Mouse (Mus musculus): ENCODE measurements around the gene Ist1. TPM values are rescaled to one million over a fixed set of nuclear protein-coding genes. Genes with fewer than 3 reads are reported as not detected.

The Ist1 gene
- 105 to 121 TPM (median 114 TPM) in 4 replicates for total RNA-seq (2023)

GRCm38 (mm10) chr8:109693146-109693900, at the start of gene Ist1:
Gene Ist1 (minus strand): TSS chr8:109693260.

GRCm38 (mm10) chr8:109737237-109738048, 44.4 kb upstream of the Ist1 start, which contains the start of gene Atxn1l:
Gene Atxn1l (minus strand): TSS chr8:109737739.

GRCm38 (mm10) chr8:109705320-109706075, 12.4 kb upstream of the Ist1 start, which contains the start of gene Zfp821:
Gene Zfp821 (plus strand): TSS chr8:109705546.

Other genes starting within 250 kb of the Ist1 start
- not detected in 4 replicates for gene Pmfbp1, start 199.2 kb downstream of the Ist1 start, total RNA-seq (2023)
- 81.0 to 87.6 TPM (median 84.8 TPM) in 4 replicates for gene Dhx38, start 127.4 kb downstream of the Ist1 start, total RNA-seq (2023)
- 4.4 to 6.8 TPM (median 5.5 TPM) in 4 replicates for gene Txnl4b, start 127.4 kb downstream of the Ist1 start, total RNA-seq (2023)
- not detected in 4 replicates for gene Hp, start 114.1 kb downstream of the Ist1 start, total RNA-seq (2023)
- 18.9 to 28.1 TPM (median 23.8 TPM) in 4 replicates for gene Dhodh, start 84.6 kb downstream of the Ist1 start, total RNA-seq (2023)
- 1.2 to 2.2 TPM (median 1.3 TPM) in 4 replicates for gene Pkd1l3, start 78.7 kb downstream of the Ist1 start, total RNA-seq (2023)
- gene Zfp821, start 12.3 kb upstream of the Ist1 start, total RNA-seq (2023): 25.1 to 27.9 TPM (median 26.7 TPM) in 4 replicates
- 34.7 to 38.9 TPM (median 37.9 TPM) in 4 replicates for gene Atxn1l, start 44.5 kb upstream of the Ist1 start, total RNA-seq (2023)
- 83.4 to 104 TPM (median 92.7 TPM) in 4 replicates for gene Ap1g1, start 85.3 kb upstream of the Ist1 start, total RNA-seq (2023)
- gene Phlpp2, start 175.3 kb upstream of the Ist1 start, total RNA-seq (2023): 19.7 to 22.4 TPM (median 21.3 TPM) in 4 replicates